Mouse (Mus musculus): Measurements from ENCODE around the gene Gm14085.

GRCm38 (mm10) chr2:122561221-122561620 is 76.5 kb downstream of the Gm14085 start:
- TF ChIP-seq TAL1 (IDR thresholded peaks at IDR 0.05; ENCODE audit: low read length) (no peak), GATA1 (IDR thresholded peaks at IDR 0.05; ENCODE audit: low read length) (no peak)

Data from erythroblast, embryonic 14.5 days (primary cell).